Mouse (Mus musculus): ENCODE measurements around the gene Zfp382.
"Not testable (repeated sequence)": the region's sequence is repeated elsewhere in the genome, so short reads cannot be mapped to it uniquely, and the experiment has no call there.

Gene Zfp382

DNA sequence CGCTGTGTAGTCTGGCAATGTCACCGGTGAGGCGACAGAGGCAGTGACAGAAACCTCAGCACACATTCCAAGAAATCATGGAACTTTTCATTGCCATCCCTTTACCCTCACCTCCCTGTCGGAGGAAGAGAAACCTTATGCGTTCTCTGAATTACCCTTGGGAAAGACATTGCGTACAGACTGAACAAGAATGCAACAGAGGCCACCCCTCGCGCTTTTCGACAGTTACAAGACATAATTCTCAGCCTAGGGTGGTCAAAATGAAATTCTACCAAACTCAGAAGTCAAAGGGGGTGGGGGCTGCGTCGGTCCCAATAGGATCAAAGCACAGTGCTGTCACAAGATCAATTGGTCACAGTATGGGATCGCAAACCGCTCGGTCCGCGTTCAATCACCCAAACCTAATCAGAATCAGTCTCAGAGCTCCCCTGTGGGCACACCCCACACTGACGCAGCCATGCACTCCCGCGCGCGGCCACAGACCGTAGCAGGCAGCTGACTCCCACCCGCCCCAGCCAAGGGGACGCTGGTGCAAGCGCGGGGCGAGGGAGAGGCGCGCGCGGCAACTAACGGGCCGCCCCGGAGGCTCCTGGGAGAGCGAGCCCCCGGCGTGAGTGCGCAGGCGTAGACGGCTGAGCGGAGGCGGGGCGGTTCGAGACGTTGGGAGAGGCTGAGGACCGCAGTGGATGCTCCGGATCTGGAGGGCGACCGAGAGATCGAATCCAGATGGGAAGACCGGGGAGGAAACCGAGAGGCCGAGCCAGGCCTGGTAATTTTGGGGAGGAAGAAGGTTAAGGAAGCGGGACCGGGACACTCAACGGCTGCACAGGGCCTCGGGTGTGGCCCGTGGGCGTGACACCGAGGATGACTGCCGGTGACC is at the start of gene Zfp382:
Gene Zfp382 (plus strand): TSS at position 635 of the 880 bp plus-strand sequence.
- peak; percentile 92 for DNase-seq (ENCODE audit: low spot score)

DNA sequence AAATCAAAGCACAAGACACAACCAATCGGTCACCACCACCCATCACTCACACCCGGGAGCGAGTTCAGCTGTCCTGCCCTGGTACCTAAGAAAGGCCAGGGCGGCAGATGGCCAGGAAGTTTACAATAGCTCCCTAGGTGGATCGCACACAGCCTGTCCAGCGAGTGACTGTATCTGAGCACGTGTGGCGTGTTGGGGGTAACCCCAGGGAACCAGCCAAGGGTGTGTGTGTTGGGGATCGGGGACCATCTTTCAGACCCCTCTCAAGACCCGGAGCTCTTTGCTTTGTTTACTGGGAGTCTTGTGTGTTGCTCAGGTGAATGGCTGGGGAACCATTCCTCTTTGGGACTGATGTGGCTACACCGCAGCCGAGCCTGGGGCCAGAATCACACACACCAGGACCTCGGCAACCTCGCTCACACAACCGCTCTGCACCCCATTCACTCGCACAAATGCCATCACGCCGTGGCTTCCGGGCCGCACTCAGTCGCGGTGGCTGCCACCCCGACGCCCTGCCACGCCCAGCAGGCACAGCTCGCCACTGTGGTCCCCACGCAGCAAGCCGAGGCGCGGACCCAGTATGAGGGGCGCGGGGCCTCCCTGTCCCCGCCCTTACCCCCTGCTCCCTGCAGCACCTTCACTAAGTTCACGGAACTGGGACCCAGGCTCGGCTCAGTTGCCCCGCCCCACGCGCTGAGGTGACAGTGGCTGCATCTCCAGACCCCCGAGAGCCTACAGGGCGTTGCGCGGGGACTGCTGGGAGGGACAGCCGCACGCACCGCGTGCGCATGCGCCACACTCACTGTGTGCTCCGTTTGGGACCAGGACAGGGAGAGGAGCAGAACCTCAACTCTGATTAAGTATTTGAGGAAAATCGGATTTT is 49.4 kb upstream of the Zfp382 start, which contains the start of gene Zfp82:
Gene Zfp82 (minus strand): TSS at position 755 of the 883 bp plus-strand sequence.
- DNase-seq (ENCODE audit: low spot score), result peak; percentile 81

DNA sequence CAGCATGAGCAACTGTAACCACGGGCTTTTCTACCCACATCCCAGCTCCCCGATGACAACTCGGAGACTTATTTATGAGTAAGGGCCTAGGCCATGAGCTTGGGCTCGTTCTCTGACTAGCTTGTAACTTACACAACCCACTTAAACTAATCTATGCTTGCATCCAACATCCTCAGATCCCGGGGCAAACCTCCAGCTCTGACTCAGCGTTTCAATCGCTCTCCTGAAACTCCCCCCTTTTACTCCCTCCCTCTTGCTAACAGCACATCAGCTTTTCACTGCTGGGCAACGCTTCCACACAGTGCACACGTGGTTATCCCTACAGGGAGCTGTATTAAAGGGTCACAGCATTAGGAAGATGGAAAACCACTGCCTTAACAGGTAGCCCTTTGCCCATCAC is 35.2 kb upstream of the Zfp382 start:
- DNase-seq (ENCODE audit: low spot score), result no peak

GRCm38 (mm10) chr7:30089405-30089804 is 32.3 kb upstream of the Zfp382 start:
- DNase-seq (ENCODE audit: low spot score), result no peak

GRCm38 (mm10) chr7:30090092-30090969 is 31.4 kb upstream of the Zfp382 start, which contains the start of the genes Gm26920 and Zfp566:
Gene Gm26920, minus strand, starts transcription at chr7:30090410.
Gene Zfp566, minus strand, starts transcription at chr7:30090527.
- peak; percentile 96 for DNase-seq (ENCODE audit: low spot score)

DNA sequence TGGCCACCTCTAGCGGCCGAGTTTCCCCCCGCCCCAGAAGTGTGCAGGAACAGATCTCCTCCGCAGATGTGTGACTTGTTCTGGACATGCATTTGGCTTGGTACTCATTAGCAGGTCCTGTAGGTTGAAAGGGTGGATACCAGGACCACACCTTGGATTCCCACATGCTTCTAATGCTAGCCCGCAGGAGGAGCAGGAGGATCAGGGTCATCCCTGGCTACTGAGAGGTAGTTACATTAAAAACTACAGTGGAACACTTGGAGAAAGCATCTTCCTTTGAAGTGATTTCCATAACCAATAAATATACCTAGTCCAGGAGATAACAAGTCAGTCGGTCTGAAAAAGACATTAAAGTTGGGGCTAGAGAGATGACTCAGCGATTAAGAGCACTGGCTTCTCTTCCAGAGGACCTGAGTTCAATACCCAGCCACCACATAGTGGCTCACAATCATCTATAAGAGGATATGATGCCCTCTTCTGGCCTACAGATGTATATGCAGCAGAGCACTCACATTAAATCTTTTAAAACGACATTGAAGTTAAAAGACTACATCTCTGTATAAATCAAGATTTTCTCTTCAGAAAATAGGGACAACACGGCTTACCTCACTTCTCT is 30.7 kb upstream of the Zfp382 start:
- no peak for DNase-seq (ENCODE audit: low spot score)

GRCm38 (mm10) chr7:30092666-30093065 is 29.1 kb upstream of the Zfp382 start:
- DNase-seq (ENCODE audit: low spot score), result no peak

- no peak for DNase-seq (ENCODE audit: low spot score)
Observed at GRCm38 (mm10) chr7:30093918-30094415, 27.8 kb upstream of the Zfp382 start.

DNA sequence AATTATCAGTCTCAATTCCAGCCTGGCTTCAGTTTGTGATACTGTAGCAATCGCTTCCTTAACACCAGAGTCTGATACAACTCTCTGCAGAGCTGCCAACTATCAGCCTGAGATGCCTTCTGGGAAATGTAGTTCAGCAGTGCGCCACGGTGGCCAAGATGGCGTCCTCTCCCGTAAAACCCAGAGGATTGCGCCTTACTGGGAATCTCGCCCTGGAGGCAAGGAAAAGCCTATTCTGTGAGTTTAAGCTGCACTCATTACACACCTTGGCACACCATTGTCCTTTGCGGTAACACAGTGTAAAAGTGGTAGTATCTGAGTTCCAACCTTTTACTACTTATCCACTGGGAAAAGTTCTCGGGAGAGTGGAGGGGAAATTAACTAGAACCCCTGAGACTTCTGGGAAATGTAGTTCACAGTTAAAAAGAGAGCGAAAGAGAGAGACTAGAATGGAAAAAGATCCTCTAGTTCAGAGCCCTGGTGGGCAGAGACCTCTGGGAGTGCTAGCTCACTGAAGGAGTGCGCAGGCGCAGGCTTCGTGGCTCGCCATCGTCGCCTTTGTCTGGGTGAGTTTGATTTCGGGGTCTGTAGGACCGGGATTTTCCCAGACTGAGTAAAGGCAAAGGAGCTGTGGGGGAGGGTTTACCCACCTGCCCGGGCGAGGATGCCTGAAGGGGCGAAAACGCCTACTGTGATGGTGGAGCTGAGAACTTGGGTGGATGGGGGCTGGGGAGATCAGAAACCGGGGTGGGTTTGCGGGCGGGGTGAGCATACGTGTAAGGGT is 26.9 kb upstream of the Zfp382 start, which contains the start of gene Zfp260:
Gene Zfp260 (plus strand): TSS at position 132 of the 784 bp plus-strand sequence.
- peak; percentile 91 for DNase-seq (ENCODE audit: low spot score)

GRCm38 (mm10) chr7:30095551-30096125 is 26.1 kb upstream of the Zfp382 start:
- no peak for DNase-seq (ENCODE audit: low spot score)

DNA sequence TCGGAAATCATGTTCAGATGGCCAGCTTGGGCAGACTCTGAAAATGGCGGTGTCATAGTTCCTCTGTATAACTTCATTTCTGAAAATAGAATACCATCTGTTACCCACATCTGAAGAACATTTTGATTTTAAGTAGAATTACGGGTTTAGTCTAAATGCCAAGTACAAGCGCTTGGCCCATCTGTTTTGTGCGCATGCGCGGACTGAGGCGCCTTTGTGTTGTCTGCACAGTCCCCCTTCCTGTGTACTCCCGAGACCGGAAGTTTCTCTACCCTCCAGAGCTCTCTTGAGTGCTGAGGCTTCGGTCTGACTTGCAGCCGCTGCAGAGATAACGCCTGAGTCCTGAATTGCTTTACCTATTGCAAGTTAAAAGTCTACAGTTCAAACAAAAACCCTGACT is 22.4 kb upstream of the Zfp382 start:
- DNase-seq (ENCODE audit: low spot score), result no peak

GRCm38 (mm10) chr7:30116076-30116475 is 5.7 kb upstream of the Zfp382 start:
- DNase-seq (ENCODE audit: low spot score), result no peak

DNA sequence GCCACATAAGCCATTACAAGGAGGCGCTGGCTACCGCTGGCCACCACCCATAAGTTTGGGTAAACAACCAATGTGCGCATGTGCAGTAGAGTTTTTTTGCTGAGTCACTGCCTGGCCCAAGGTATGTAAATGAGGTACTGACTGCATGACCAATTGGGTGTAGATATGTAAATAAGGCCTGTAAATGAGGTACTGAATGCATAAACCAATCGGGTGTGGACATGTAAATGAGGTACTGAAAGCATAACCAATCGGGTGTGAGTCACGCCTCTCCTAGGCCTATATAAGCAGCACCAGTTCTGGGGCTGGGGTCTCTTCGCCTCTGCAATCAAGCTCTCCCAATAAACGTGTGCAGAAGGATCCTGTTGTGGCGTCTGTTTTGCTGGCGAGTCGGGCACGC is 3.8 kb upstream of the Zfp382 start:
- not testable (repeated sequence) for DNase-seq (ENCODE audit: low spot score)

- no peak for DNase-seq (ENCODE audit: low spot score)
Observed at GRCm38 (mm10) chr7:30122188-30122530, 417 bp downstream of the Zfp382 start.

DNA sequence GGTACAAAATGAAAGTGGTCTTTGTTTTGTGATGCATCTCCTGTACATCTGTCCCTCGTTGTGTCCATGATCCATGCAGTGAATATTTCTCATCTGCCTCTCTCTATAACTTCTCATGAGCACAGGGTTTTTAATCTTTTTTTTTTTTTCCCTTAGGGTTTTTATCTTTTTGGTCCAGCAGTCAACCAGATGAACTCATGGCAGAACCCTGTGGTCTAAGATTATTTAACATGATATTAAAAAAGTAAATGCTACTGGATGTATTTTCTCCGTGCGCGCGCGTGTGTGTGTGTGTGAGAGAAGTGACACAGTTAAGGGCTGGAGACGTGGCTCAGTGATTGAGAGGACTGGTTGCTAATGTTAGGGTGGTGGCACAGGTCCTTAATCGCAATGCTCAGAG is 8.2 kb downstream of the Zfp382 start:
- DNase-seq (ENCODE audit: low spot score), result no peak

GRCm38 (mm10) chr7:30132396-30132795 is 10.7 kb downstream of the Zfp382 start:
- DNase-seq (ENCODE audit: low spot score), result no peak

DNA sequence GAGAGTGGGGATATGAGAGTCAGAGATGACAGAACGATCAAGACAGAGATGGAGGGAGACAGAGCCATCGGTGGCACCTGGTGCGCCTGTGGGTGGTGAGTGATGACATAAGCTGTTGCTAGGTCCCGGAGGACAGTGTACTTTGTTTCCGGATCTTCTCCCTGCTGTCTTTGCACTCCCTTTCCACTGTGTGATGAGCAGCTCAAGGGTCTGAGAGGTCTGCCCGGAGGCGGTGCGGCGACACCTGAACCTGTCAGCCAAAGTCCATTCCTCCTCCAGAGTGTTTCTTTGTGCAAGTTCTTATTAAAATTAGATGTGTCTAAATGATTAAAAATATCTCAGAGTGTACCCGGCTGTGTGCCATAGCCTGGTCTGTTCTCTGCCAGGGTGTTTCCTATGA is 15.1 kb downstream of the Zfp382 start:
- no peak for DNase-seq (ENCODE audit: low spot score)

DNA sequence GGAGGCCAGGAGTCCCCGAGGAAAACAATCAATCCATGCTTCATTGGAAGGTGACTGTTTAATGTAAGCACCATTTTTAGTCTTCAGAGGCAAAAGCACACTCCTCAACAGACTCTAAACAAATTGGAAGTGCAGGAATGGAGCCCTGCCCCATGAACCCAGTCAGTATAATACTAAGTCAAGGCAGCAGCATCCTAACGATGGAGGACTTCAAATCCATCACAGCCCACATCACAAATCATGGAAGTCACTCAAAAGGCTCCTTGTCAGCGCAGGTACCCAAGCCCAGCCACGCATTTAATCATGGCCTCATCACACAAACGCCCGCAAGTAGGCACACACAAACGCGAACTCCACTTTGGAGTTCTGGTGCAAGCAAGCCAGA is 21.4 kb downstream of the Zfp382 start:
- no peak for DNase-seq (ENCODE audit: low spot score)

DNA sequence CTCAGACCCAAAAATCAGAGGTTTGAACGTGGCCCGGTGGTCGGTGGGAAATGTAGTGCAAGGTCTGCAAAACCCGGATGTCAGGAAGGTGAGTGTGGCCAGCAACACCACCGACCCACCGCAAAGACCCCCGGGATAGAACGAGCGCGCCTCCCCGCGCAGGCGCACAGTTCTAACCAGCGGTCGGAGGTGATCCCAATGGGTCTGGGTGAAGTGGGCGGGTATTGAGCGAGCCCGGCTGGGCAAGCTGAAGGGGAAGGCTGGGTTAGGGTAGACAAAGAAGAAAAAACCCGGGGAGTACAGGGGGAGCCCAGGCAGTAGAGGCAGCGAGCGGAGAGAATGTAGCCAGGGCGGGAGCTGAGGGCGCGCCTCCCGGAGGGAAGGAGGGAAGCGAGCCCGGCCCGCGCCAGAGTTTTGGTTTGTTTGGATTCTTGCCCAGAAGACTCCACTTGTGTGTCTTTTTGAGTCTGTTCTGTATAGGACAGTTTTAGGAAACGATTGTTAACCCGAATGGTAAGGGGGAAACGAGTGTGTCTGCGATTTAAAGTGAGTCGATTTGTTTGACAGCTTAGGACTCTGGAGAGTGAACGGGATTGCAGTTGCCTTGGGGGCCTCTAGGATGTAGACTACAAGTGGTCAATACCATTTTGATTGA is 21.9 kb downstream of the Zfp382 start:
- peak; percentile 81 for DNase-seq (ENCODE audit: low spot score)

All from testis, postnatal 10 days (tissue).